Mouse (Mus musculus) megakaryocyte, embryonic 14.5 days (primary cell): ENCODE measurements around the gene Natd1.

Source experiments
- FLI1 ChIP-seq: IDR thresholded peaks from 2 replicates; pipeline ENCODE4 v1.6.1; 2012; ENCODE audit warnings: low read length, inconsistent platforms, mixed read lengths
- GATA1 ChIP-seq: IDR thresholded peaks from 3 replicates; pipeline ENCODE4 v1.6.1; 2012; ENCODE audit warnings: mixed read lengths, low read length, inconsistent platforms, borderline replicate concordance

GRCm38 (mm10) chr11:60927264-60927663, 12.7 kb upstream of the Natd1 start:
- TF ChIP-seq GATA1 (no peak), FLI1 (no peak)
